Mouse (Mus musculus) megakaryocyte, embryonic 14.5 days (primary cell): ENCODE measurements around the gene Slc17a4.

Experiments used
- FLI1 ChIP-seq: IDR thresholded peaks from 2 replicates; pipeline ENCODE4 v1.6.1; 2012; ENCODE audit warnings: low read length, inconsistent platforms, mixed read lengths
- GATA1 ChIP-seq: IDR thresholded peaks from 3 replicates; pipeline ENCODE4 v1.6.1; 2012; ENCODE audit warnings: mixed read lengths, low read length, inconsistent platforms, borderline replicate concordance

GRCm38 (mm10) chr13:23879636-23880035 is 35.2 kb downstream of the Slc17a4 start:
- TF ChIP-seq GATA1, result no peak
- TF ChIP-seq FLI1, result no peak
